Mouse (Mus musculus): ENCODE measurements at regions not wholly inside any gene's neighbourhood (a gene's known extent, or its start where the extent isn't known, plus 50 kb on each side); places are given as distances from the start of the nearest gene placed in this dataset.
"Not testable (repeated sequence)": the region's sequence is repeated elsewhere in the genome, so short reads cannot be mapped to it uniquely, and the experiment has no call there.

DNA sequence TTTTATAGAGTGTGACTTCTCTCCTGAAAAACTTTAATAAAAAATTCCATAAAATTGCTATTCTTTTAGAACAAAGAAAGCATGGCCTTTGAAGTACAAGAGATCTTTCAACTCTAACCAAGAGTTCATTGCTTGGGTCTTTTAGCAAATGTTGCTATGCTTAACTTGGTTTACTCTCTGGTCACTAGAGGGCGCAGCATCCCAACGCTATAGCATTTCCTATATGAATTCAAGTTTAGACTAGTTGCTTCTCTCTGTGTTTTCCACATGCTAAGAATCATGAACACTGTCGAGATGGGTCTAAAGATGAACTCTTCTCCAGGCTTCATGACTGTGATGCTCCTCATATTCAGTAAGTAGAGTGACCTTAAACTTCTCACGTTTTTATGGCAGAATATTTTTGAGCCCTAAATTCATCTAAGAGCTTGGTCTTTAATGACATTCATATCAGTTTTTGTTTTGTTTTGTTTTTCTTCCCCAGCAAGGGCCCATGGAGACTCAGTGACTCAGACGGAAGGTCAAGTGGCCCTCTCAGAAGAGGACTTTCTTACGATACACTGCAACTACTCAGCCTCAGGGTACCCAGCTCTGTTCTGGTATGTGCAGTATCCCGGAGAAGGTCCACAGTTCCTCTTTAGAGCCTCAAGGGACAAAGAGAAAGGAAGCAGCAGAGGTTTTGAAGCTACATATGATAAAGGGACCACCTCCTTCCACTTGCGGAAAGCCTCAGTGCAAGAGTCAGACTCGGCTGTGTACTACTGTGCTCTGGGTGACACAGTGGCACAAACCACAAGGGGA, 823.2 kb upstream of the Olfr1507 start:
- not testable (repeated sequence) for TF ChIP-seq CTCF (conservative IDR thresholded peaks at IDR 0.05; ENCODE audit: insufficient read depth, insufficient read length, low read depth, low read length); POLR2A (IDR thresholded peaks at IDR 0.05; ENCODE audit: low read depth, low read length)

All from kidney, adult 2 months (tissue).